Mouse (Mus musculus): ENCODE results near the gene Olfr543. TPM values are rescaled to one million over a fixed set of nuclear protein-coding genes. Genes with fewer than 3 reads are reported as not detected.
A peak's percentile ranks its signal among the peaks of the same experiment; 100 is the strongest.

The Olfr543 gene
- polyA plus RNA-seq, 1 experiment from 2014 or later: not detected

DNA sequence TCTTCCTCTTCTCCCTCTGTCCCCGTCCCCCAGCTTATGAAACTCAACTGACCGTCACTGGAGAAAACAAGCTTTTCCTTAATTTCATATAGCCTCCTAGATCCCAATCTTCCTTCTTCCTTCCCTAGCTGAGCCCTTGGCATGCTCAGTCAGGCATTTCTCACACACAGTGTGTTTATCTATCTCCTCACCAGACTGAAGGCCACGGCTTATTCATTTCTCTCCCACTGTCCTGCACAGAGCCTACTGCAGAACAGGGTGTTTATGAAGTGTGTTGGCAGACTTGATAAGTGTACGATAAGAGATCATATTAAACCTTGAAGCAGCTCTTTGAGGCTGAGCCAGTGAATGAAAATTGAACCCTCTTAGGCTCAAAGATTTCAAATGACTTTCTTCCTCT is 658 bp downstream of the Olfr543 start:
- WGBS: 55% methylated on average over 4 of the region's 4 CpGs
- TF ChIP-seq CTCF (IDR thresholded peaks at IDR 0.05; ENCODE audit: low read depth) (no peak), EP300 (optimal IDR thresholded peaks at IDR 0.05) (no peak)
- no peaks in the 10 kb centered on the region for H3K36me3 ChIP-seq (ENCODE audit: control insufficient read depth, insufficient read depth, low read length)
- no peak for ATAC-seq (ENCODE audit: low FRiP score, low TSS enrichment)
- no peaks in the 10 kb centered on the region for H3K9me3 ChIP-seq (ENCODE audit: control insufficient read depth, low read length)
- DNase-seq (ENCODE audit: low spot score): no peak
- H3K4me2 ChIP-seq (replicated peaks; ENCODE audit: low read depth): no peak overlapping the region
- H3K4me1 ChIP-seq (replicated peaks; ENCODE audit: control insufficient read depth, insufficient read depth): no peaks in the 10 kb centered on the region
- no peak overlapping the region for H3K9ac ChIP-seq (ENCODE audit: low read length)
- H3K4me3 ChIP-seq (ENCODE audit: low read depth, low read length): no peak overlapping the region
- H3K27me3 ChIP-seq (ENCODE audit: control insufficient read depth, insufficient read depth, low read length): no peaks in the 10 kb centered on the region
- no peak overlapping the region for H3K27ac ChIP-seq (replicated peaks)

DNA sequence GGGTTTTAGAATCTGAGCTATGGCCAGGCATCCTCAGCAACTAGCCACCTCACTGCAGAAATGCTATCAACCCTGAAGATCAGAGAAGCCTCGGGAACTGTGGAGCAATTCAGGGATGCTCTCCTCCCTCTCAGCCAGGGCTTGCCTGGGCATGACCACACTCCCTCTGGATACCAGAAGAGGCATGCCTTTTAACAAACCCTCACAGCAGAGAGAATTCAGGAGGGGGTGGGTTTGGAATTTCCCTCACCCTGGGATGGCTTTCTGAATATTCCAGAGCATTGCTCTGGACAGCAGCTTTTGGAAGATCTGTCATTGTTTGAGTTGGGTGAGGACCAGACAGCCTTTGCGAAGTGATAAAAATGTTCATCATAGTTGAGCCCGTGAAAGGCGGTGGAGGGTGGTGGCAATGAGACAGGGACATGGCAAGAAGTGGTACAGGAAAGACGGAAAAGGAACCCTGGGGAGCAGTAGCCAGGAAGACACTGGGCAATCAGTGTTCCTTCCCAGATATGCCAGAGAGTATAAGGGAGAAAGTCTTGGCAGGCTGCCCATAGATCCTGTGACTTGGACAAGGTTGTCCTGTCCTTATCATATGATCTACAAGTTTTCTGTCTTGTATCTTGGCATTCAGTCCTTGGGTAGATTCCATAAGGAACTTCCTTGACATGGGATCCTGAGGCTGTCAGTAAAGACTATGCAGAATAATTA is 2.0 kb downstream of the Olfr543 start:
- Histone ChIP-seq H3K4me1 (replicated peaks; ENCODE audit: control insufficient read depth, insufficient read depth) (no peaks in the 10 kb centered on the region), H3K27me3 (ENCODE audit: control insufficient read depth, insufficient read depth, low read length) (no peaks in the 10 kb centered on the region), H3K4me2 (replicated peaks; ENCODE audit: low read depth) (no peak overlapping the region), H3K36me3 (ENCODE audit: control insufficient read depth, insufficient read depth, low read length) (no peaks in the 10 kb centered on the region), H3K9ac (ENCODE audit: low read length) (no peak overlapping the region), H3K27ac (replicated peaks) (no peak overlapping the region; the same call in 1 of the 2 replicates), H3K9me3 (ENCODE audit: control insufficient read depth, low read length) (no peaks in the 10 kb centered on the region), H3K4me3 (ENCODE audit: low read depth, low read length) (no peak overlapping the region)
- DNase-seq (ENCODE audit: low spot score) (no peak), ATAC-seq (ENCODE audit: low FRiP score, low TSS enrichment) (no peak)
- 49% methylated on average over 5 of the region's 5 CpGs for WGBS
- TF ChIP-seq CTCF (IDR thresholded peaks at IDR 0.05; ENCODE audit: low read depth): no peak
- no peak for TF ChIP-seq EP300 (optimal IDR thresholded peaks at IDR 0.05)

DNA sequence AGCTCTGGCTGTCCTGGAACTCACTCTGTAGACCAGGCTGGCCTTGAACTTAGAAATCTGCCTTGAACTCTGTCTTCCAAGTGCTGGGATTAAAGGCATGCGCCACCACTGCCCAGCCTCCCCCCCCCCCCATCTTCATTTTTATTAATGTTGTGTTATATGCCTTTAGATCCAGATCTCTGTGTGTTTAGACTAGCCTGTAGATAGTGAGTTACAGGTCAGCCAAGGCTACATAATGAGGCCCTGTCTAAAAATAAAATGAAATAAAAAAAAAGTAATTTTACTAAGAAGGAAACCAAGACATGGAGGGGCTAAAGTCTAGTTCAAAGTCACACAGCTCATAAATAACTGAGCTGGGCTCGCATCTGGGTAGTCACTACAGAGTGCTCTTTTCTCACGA is 2.6 kb downstream of the Olfr543 start:
- DNase-seq (ENCODE audit: low spot score) (no peak), ATAC-seq (ENCODE audit: low FRiP score, low TSS enrichment) (no peak)
- no peaks in the 10 kb centered on the region for H3K4me1 ChIP-seq (replicated peaks; ENCODE audit: control insufficient read depth, insufficient read depth)
- H3K4me3 ChIP-seq (ENCODE audit: low read depth, low read length): no peak overlapping the region
- TF ChIP-seq CTCF (IDR thresholded peaks at IDR 0.05; ENCODE audit: low read depth): no peak
- WGBS: 57% methylated on average over 3 of the region's 3 CpGs
- H3K27me3 ChIP-seq (ENCODE audit: control insufficient read depth, insufficient read depth, low read length): no peaks in the 10 kb centered on the region
- no peaks in the 10 kb centered on the region for H3K36me3 ChIP-seq (ENCODE audit: control insufficient read depth, insufficient read depth, low read length)
- H3K4me2 ChIP-seq (replicated peaks; ENCODE audit: low read depth): no peak overlapping the region
- H3K9me3 ChIP-seq (ENCODE audit: control insufficient read depth, low read length): no peaks in the 10 kb centered on the region
- no peak overlapping the region for H3K27ac ChIP-seq (replicated peaks)
- no peak overlapping the region for H3K9ac ChIP-seq (ENCODE audit: low read length)

DNA sequence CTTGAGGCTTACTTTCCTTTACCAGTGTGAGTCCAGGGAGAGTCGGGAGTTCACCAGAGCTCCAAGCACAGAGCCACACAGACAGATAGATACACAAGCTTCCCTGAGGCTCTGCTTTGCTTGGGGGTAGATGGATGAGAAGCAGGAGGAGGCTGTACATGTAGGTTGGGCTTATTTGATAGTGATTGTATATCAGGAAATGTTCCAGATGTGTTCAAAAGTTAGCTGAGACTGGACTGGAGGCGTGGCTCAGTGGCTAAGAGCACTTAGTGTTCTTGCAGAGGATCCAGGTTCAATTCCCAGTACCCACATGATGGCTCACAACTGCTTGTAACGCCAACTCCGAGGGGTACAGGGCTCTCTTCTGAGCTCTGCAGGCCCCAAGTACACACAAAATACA is 3.1 kb downstream of the Olfr543 start:
- no peaks in the 10 kb centered on the region for H3K36me3 ChIP-seq (ENCODE audit: control insufficient read depth, insufficient read depth, low read length)
- H3K4me1 ChIP-seq (replicated peaks; ENCODE audit: control insufficient read depth, insufficient read depth): no peaks in the 10 kb centered on the region
- DNase-seq (ENCODE audit: low spot score): no peak
- H3K27me3 ChIP-seq (ENCODE audit: control insufficient read depth, insufficient read depth, low read length): no peaks in the 10 kb centered on the region
- no peak overlapping the region for H3K4me3 ChIP-seq (ENCODE audit: low read depth, low read length)
- H3K4me2 ChIP-seq (replicated peaks; ENCODE audit: low read depth): no peak overlapping the region
- WGBS: 83% methylated on average over 4 of the region's 4 CpGs
- no peak overlapping the region for H3K27ac ChIP-seq (replicated peaks)
- H3K9ac ChIP-seq (ENCODE audit: low read length): no peak overlapping the region
- H3K9me3 ChIP-seq (ENCODE audit: control insufficient read depth, low read length): no peaks in the 10 kb centered on the region
- ATAC-seq (ENCODE audit: low FRiP score, low TSS enrichment): no peak
- TF ChIP-seq EP300 (optimal IDR thresholded peaks at IDR 0.05) (no peak), CTCF (IDR thresholded peaks at IDR 0.05; ENCODE audit: low read depth) (no peak)

DNA sequence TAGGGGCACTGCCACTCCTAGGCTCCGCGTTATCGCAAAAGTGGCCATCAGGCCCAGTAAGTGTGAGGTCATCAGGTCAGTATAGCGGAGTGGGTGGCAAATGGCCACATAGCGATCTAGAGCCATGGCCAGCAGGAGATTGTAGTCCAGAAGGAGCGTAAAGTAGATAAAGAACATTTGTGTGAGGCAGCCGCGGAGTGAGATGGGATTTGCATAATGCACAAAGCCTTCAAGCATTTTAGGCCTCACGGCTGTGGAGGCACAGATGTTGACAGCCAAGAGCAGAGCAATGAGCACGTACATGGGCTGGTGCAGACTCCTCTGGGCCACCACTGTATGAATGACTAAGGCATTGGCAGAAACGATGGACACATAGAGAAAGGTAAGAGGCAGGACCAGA is 4.1 kb downstream of the Olfr543 start:
- no peak overlapping the region for H3K27ac ChIP-seq (replicated peaks)
- H3K4me3 ChIP-seq (ENCODE audit: low read depth, low read length): no peak overlapping the region
- no peaks in the 10 kb centered on the region for H3K36me3 ChIP-seq (ENCODE audit: control insufficient read depth, insufficient read depth, low read length)
- WGBS: 89% methylated on average over 11 of the region's 11 CpGs
- ATAC-seq (ENCODE audit: low FRiP score, low TSS enrichment): no peak
- 0 out of 2 replicates have a peak, but pooled peaks have one; percentile 20 for TF ChIP-seq CTCF (IDR thresholded peaks at IDR 0.05; ENCODE audit: low read depth)
- no peak for TF ChIP-seq EP300 (optimal IDR thresholded peaks at IDR 0.05)
- no peak overlapping the region for H3K4me2 ChIP-seq (replicated peaks; ENCODE audit: low read depth)
- DNase-seq (ENCODE audit: low spot score): no peak
- no peaks in the 10 kb centered on the region for H3K9me3 ChIP-seq (ENCODE audit: control insufficient read depth, low read length)
- H3K9ac ChIP-seq (ENCODE audit: low read length): no peak overlapping the region
- no peaks in the 10 kb centered on the region for H3K27me3 ChIP-seq (ENCODE audit: control insufficient read depth, insufficient read depth, low read length)
- no peaks in the 10 kb centered on the region for H3K4me1 ChIP-seq (replicated peaks; ENCODE audit: control insufficient read depth, insufficient read depth)

- no peak overlapping the region for H3K4me2 ChIP-seq (replicated peaks; ENCODE audit: low read depth)
- no peaks in the 10 kb centered on the region for H3K27me3 ChIP-seq (ENCODE audit: control insufficient read depth, insufficient read depth, low read length)
- TF ChIP-seq EP300 (optimal IDR thresholded peaks at IDR 0.05): no peak
- no peak for TF ChIP-seq CTCF (IDR thresholded peaks at IDR 0.05; ENCODE audit: low read depth)
- H3K36me3 ChIP-seq (ENCODE audit: control insufficient read depth, insufficient read depth, low read length): no peaks in the 10 kb centered on the region
- H3K9ac ChIP-seq (ENCODE audit: low read length): no peak overlapping the region
- WGBS: 84% methylated on average over 5 of the region's 5 CpGs
- H3K27ac ChIP-seq (replicated peaks): no peak overlapping the region
- ATAC-seq (ENCODE audit: low FRiP score, low TSS enrichment) (no peak), DNase-seq (ENCODE audit: low spot score) (no peak)
- H3K4me3 ChIP-seq (ENCODE audit: low read depth, low read length): no peak overlapping the region
- no peaks in the 10 kb centered on the region for H3K9me3 ChIP-seq (ENCODE audit: control insufficient read depth, low read length)
- H3K4me1 ChIP-seq (replicated peaks; ENCODE audit: control insufficient read depth, insufficient read depth): no peaks in the 10 kb centered on the region
Measured at GRCm38 (mm10) chr7:102476601-102477000, 4.9 kb downstream of the Olfr543 start.
